Mouse (Mus musculus): ENCODE data around the gene D1Pas1.

D1Pas1 gene

GRCm38 (mm10) chr1:186988281-186988682, 21.1 kb downstream of the D1Pas1 start:
- no peak for DNase-seq

GRCm38 (mm10) chr1:186988822-186989221, 21.6 kb downstream of the D1Pas1 start:
- DNase-seq: no peak

- no peak for DNase-seq
Observed at GRCm38 (mm10) chr1:186991473-186991872, 24.3 kb downstream of the D1Pas1 start.

- DNase-seq: no peak
Observed at GRCm38 (mm10) chr1:186992113-186992512, 24.9 kb downstream of the D1Pas1 start.

GRCm38 (mm10) chr1:186997596-186998304, 30.5 kb downstream of the D1Pas1 start:
- DNase-seq: no peak

GRCm38 (mm10) chr1:187003441-187003861, 36.2 kb downstream of the D1Pas1 start:
- no peak for DNase-seq

DNA sequence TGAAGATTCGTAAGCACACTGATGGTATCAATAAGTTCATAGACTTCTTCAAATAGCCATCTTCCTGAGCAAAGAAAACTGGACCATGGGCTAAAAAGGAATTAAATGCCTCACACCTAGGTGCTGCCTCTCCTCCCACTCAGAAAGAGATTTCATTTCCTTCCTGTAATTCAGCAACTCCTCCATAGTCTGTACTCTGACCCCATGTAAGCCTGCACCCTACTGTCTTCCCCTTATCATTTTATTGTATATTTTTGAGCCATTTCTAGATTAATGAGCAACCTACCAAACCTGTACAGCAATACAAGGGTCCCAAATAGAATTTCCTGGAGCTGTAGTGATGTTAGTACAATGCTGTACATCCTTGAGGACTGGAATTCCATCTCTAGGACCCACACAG, 37.1 kb downstream of the D1Pas1 start:
- no peak for DNase-seq

GRCm38 (mm10) chr1:187006227-187006925, 39.2 kb downstream of the D1Pas1 start:
- no peak for DNase-seq

DNA sequence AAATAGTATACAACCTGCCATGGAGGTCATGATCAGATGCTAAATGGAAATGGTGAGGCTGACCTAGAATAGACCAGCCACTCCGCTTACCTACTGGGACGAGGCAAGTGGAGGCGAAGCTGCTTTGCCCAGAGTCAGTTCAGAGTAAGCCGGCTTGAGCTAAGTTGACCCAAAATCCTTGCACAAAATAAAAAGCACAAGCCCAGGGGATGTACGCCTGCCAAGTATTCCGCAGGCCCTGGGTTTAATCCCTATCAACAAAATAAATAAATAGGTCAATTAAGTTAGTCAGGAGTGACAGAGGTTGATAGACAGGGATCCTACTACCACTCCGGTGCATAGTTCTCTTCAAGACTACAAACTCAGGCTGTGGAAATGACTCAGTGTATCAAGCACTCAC, 41.0 kb downstream of the D1Pas1 start:
- DNase-seq: no peak

GRCm38 (mm10) chr1:187010071-187010470, 42.9 kb downstream of the D1Pas1 start:
- no peak for DNase-seq

DNA sequence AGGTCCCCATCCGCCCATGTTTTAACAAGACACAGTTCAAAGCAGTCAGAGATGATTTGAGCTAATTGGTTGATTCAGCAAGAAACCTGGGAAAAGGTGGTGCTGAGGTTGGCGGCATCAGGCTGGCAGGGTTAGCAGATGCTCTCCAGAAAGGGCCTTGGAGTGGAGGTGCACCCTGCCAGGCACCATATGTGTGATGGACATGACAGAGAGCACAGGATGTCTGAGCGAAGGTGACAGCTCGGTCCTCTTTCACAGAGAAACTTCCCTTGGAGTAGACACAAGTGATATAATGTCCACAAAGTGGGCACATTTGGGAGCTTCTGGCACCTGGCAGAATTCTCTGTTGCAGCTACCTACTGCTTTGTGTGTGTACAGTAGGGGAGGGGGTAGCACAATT, 44.4 kb downstream of the D1Pas1 start:
- no peak for DNase-seq

DNA sequence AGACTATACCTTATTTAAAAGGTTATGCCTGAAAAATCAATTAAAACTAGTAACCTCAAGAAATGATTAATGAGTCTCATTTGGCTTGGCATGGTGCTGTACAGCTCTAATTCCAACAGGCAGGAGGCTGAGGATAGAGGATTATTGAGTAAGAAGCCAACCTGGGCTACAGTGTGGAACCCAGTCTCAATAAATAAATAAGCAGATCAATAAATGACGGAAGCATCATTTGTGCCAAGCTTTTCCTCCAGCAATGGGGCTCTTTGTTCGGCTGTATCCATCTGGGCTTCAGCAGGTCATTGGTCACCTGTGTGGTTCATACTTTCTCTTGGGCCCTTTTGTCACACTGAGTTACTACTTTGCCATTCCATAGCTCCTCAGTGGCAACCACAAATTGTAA, 46.9 kb downstream of the D1Pas1 start:
- no peak for DNase-seq

DNA sequence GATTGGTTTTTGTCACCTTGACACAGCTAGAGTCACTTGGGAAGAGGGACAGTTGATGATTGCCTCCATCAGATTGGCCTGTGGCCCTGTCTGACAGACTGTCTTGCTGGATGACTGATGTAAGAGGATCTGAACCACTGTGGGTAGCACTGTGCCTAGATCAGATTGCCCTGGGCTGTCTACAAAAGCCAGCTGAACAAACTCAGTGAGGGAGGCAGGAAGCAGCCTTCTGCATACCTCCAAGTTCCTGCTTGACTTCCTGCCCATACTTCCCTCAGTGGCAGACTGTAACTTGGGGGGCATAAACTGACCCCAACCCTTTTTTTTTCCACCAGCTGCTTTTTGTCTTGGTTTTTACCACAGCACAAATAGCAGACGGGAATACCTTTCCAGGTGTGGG, 48.5 kb downstream of the D1Pas1 start:
- DNase-seq: no peak

GRCm38 (mm10) chr1:187016116-187016515, 48.9 kb downstream of the D1Pas1 start:
- DNase-seq: no peak

- DNase-seq: no peak
Observed at GRCm38 (mm10) chr1:187020011-187020410, 52.8 kb downstream of the D1Pas1 start.

All from B cell, adult 2 months (primary cell).